Mouse (Mus musculus) cerebellum, postnatal 4 days (tissue): ENCODE data around the gene Hnrnpa0.
"Not testable (repeated sequence)": the region's sequence is repeated elsewhere in the genome, so short reads cannot be mapped to it uniquely, and the experiment has no call there.

Experiments
- DNase-seq, 2 experiments: peaks; one replicate each; pipeline ENCODE4 v3.0.0; 2022; ENCODE audit warnings: low spot score in 2 of 2, mixed read lengths in 1 of 2

Hnrnpa0 gene

GRCm38 (mm10) chr13:58128396-58128767 lies at the start of gene Hnrnpa0:
Gene Hnrnpa0, minus strand, starts transcription at chr13:58128556.
- DNase-seq, result peak; percentile 95 to 98

- peak; percentile 100 for DNase-seq
Observed at GRCm38 (mm10) chr13:58177511-58178208, 49.3 kb upstream of the Hnrnpa0 start.

GRCm38 (mm10) chr13:58176105-58176504 lies 47.7 kb upstream of the Hnrnpa0 start:
- no peak for DNase-seq

GRCm38 (mm10) chr13:58168119-58168518 lies 39.8 kb upstream of the Hnrnpa0 start:
- DNase-seq, result no peak

DNA sequence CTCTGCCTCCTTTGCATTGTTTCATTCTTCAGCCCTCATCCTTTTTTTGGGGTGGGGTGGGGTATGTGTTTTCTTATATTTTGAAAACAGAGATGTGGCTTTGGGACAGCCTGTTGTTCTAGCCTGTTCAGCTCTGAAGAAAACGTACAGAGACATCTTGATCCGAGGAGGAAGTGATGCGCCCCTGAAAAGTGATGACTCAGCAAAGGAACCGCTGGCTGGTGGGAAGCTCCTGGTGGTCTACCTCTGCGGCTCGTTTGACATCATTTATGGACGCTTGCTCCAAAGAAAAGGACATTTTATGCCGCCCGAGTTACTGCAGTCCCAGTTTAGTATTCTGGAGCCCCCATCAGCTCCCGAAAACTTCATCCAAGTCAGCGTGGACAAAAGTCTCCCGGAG lies 35.0 kb upstream of the Hnrnpa0 start:
- DNase-seq, result no peak

- DNase-seq, result no peak
Observed at GRCm38 (mm10) chr13:58160761-58161160, 32.4 kb upstream of the Hnrnpa0 start.

GRCm38 (mm10) chr13:58158099-58158912 lies 29.9 kb upstream of the Hnrnpa0 start:
- peak; percentile 85 to 93 for DNase-seq

DNA sequence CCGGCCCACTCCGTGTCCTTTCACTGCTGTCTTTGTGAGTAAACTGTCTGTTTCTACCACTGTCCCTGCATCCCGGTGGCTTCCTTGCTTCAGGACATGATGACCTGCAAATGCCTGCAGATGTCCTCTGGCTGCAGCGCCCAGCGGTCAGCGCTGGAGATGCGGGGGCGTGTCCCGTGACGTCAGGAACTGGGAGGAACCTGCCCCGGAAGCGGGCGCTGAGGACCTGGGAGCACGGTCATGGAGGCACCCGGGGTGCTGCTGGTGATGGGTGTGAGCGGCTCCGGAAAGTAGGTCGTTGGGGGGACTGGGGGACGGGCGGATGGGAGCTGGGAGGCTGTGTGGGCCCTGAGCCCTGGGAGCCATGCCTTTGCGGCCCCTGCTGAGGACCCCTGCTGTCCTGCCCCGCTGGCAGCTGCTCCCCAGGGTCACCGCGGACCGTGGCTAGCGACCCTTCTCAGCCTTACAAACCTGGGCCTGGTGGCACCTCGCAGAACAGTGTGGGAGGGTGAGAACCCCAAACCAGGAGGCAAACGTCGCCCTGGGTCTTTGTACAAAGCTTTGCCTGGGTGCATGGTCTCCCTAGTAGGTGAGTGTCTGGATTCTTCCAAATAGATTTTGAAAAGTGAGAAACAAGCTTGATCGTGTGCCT lies 29.2 kb upstream of the Hnrnpa0 start, which contains the start of gene Idnk:
Gene Idnk, plus strand, starts transcription at position 203 of the 652 bp plus-strand sequence.
- peak; percentile 77 to 82 for DNase-seq

- DNase-seq, result no peak
Observed at GRCm38 (mm10) chr13:58157036-58157435, 28.7 kb upstream of the Hnrnpa0 start.

- DNase-seq, result no peak
Observed at GRCm38 (mm10) chr13:58156031-58156430, 27.7 kb upstream of the Hnrnpa0 start.

DNA sequence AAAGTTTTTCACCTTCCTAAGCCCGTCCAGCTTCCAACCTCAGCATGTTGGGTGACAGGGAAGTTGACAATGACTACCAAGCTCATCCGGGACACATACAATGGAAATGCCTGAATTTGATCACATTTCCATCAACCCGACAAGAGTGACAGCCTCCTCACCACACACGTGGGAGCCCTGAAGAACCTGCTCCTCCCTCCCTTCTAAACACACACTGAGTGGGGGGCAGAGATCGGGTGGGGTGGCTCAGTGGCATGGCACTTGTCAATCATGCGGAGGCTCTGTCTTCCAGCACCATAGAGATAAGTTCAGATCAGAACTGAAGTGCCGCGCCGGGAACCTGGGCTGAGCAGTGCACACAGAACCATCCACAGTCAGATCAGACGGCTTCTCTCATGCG lies 22.1 kb upstream of the Hnrnpa0 start:
- no peak for DNase-seq

GRCm38 (mm10) chr13:58149629-58150028 lies 21.3 kb upstream of the Hnrnpa0 start:
- DNase-seq, result no peak

DNA sequence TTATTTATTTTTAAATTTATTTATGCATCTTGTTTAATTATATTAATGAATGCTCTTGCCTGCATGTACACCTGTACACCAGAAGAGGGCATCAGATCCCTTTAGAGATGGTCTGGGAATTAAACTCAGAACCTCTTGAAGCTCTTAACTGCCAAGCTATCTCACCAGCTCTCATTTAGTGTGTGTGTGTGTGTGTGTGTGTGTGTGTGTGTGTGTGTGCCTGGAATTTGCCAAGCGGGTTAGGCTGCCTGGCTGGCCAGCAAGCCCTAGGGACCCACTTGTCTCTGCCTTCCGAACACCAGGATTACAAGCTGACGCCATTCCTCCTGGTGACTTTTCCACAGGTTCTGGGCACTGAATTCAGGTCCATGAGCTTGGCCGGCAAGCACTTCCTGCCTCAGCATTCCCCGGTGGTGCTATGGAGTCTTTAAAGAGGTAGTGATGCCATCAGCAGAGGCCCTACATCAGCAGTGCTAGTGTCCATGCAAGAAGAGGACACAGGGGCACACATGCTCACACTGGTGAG lies 20.7 kb upstream of the Hnrnpa0 start:
- DNase-seq, result no peak

- peak in 1 of 2 experiments; percentile 40 for DNase-seq
Observed at GRCm38 (mm10) chr13:58148256-58148831, 20.0 kb upstream of the Hnrnpa0 start.

DNA sequence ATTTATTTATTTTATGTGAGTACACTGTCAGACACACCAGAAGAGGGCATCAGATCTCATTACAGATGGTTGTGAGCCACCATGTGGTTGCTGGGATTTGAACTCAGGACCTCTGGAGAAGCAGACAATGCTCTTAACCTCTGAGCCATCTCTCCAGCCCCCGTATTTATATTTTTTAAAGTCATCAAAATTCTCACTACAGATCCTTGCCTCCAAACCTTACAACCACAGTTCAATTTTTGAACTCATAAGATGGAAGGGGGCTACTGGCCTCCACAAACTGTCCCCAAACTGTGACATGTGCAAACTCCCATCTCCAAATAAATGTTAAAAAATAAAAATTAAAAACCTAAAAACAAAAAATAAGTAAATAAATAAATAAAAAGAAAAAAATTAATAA lies 19.4 kb upstream of the Hnrnpa0 start:
- no peak for DNase-seq

- DNase-seq, result not testable (repeated sequence)
Observed at GRCm38 (mm10) chr13:58146603-58147002, 18.2 kb upstream of the Hnrnpa0 start.

DNA sequence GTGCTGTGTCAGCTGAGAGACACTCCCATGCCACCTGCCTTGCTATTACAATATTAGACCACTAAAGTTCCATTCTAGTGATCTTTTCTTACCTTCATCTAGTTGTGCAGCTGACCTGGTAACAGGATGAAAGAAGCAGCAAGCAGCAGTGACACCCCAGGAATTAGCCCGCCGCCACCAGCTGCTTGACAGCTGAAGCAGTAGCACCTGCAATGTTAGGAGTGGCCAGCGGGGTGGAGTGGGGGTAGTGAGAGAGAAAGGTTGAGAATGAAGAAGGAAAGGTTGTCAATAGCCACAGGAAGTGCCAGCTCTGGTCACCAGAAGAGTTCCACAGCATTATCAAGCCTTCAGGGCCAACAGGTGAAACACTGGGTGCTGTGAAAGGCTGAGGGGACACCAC lies 3.3 kb upstream of the Hnrnpa0 start:
- no peak for DNase-seq

DNA sequence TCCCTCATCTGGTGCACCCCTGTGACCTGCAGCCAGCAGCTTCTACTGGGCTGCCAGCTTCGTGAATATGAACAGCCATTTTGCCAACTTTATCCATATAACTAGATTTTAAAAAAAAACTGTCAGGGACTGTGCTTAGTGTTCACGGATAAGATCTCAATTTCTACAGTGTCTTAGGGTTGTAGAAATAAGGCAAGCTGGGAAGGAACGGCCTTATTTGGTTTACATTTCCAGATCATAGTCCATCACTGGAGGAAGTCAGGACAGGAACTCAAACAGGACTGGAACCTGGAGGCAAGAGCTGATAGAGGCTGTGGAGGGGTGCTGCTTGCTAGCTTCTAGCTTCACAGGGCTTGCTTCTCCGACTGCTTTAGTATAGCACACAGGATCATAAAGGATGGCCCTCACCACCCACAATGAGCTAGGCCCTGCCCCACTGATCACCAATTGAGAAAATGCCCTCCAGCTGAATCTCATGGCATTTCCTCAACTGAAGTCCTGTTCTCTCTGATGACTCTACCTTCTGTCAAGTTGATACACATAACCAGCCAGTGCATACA lies 1.4 kb upstream of the Hnrnpa0 start:
- DNase-seq, result no peak

DNA sequence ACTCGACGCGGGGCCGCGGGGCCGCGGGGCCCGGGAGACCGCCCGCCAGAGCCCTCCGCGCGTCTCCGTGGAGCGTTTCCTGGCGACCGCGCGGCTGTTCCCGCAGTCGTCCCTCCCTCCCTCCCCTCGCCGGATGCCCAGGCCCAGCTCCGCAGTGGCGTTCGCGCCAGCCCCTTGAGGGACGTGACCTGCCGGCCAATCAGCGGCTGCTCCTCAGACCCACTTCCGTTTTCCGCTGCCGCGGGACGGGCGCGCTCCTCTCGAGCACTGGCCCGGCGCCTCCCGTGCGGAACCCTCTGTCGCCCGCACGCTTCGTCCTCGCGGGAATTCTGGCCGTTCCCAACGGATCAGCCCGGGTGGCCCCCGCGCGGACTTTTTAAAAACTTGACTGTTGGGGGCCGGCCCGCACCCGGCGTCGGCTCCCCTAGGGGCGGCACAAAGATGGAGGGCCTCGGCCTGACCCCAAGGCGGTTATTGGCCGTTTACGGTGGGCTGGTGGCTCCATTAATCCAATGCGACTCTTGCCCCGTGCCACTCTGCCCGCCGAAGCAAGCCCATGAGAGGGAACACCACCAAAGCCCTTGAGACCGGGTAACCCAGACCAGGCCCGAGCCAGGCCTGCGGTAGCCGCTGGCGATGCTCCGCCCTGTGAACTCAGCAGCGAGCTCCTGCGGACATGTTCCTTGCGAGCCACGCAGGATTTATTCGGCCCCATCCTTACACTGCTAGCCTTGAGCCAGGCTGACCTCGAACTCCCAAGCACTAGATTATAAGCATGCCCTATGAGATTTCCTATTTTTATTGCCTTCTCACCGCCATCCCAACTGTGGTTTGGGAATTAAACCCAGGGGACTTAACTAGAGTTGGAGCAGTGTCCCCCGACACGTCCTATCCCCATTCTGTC lies 664 bp upstream of the Hnrnpa0 start:
- peak; percentile 93 to 95 for DNase-seq

GRCm38 (mm10) chr13:58127766-58128361 lies 492 bp downstream of the Hnrnpa0 start:
- no peak for DNase-seq
